Comparison of ENCODE assay signal across 8 mouse cellular contexts in genomic region chr6:47748306-47748705, GRCm38 (mm10).
DNase-seq lines count a peak whose midpoint lies in the region; ATAC-seq and TF ChIP-seq lines count a peak whose summit lies in the region.
"Not testable (repeated sequence)": the region's sequence is repeated elsewhere in the genome, so short reads cannot be mapped to it uniquely, and the experiment has no call there.

No protein-coding gene starts in this region.

- not testable (repeated sequence) for H3K36me3 ChIP-seq in forebrain, postnatal 0 days (ENCODE audit: insufficient read depth); heart, embryonic 16.5 days (ENCODE audit: control insufficient read depth, insufficient read depth); kidney, embryonic 16.5 days (ENCODE audit: insufficient read depth, low read length); midbrain, embryonic 10.5 days

- not testable (repeated sequence) for ATAC-seq in forebrain, postnatal 0 days; heart, embryonic 16.5 days (replicated peaks; ENCODE audit: extremely low read depth, insufficient read depth, low FRiP score); kidney, embryonic 16.5 days (ENCODE audit: low FRiP score, low TSS enrichment)

- not testable (repeated sequence) for H3K9ac ChIP-seq in forebrain, postnatal 0 days; heart, embryonic 16.5 days (ENCODE audit: low read length); kidney, embryonic 16.5 days (replicated peaks; ENCODE audit: low read length)

- TF ChIP-seq CTCF in forebrain, postnatal 0 days (IDR thresholded peaks at IDR 0.05; ENCODE audit: low read depth): not testable (repeated sequence)

- H3K27me3 ChIP-seq in forebrain, postnatal 0 days (ENCODE audit: insufficient read depth, low read length); heart, embryonic 16.5 days (ENCODE audit: control insufficient read depth, insufficient read depth, low read length); kidney, embryonic 16.5 days (ENCODE audit: insufficient read depth, low read length); midbrain, embryonic 10.5 days (ENCODE audit: low read depth, poor library complexity, severe bottlenecking): not testable (repeated sequence)

- not testable (repeated sequence) for H3K27ac ChIP-seq in forebrain, postnatal 0 days (ENCODE audit: low read depth, low read length); heart, embryonic 16.5 days (ENCODE audit: low read length); kidney, embryonic 16.5 days (ENCODE audit: low read length); midbrain, embryonic 10.5 days (replicated peaks)

- intact Hi-C loops in left cerebral cortex, postnatal 36 days (cut with DNase I): not testable (repeated sequence)

- DNase-seq in cerebellum, adult 11 months: peak; percentile 96
- DNase-seq in forebrain, postnatal 0 days; midbrain, embryonic 10.5 days (ENCODE audit: low spot score): not testable (repeated sequence)
- DNase-seq in left cerebral cortex, postnatal 36 days (ENCODE audit: low spot score in 2 of 2): peak; percentile 93 to 96
- peak; percentile 93 to 94 for DNase-seq in right cerebral cortex, postnatal 36 days (ENCODE audit: low spot score in 2 of 2)
- DNase-seq in urinary bladder, postnatal 25 days (ENCODE audit: low spot score): peak; percentile 80

- H3K4me3 ChIP-seq in forebrain, postnatal 0 days (ENCODE audit: low read depth, low read length): peak overlapping the region; percentile 25; the same call in 1 of the 2 replicates
- peak overlapping the region; percentile 18; the same call in 1 of the 2 replicates for H3K4me3 ChIP-seq in heart, embryonic 16.5 days (ENCODE audit: low read length)
- H3K4me3 ChIP-seq in kidney, embryonic 16.5 days (ENCODE audit: low read length): peak overlapping the region; percentile 32
- H3K4me3 ChIP-seq in midbrain, embryonic 10.5 days: peak overlapping the region; percentile 35; the same call in 1 of the 2 replicates

- H3K4me2 ChIP-seq in forebrain, postnatal 0 days (ENCODE audit: low read depth): peak overlapping the region; percentile 41
- peak overlapping the region; percentile 39 for H3K4me2 ChIP-seq in heart, embryonic 16.5 days (ENCODE audit: low read depth, low read length)
- H3K4me2 ChIP-seq in kidney, embryonic 16.5 days (replicated peaks; ENCODE audit: low read depth, low read length): peak overlapping the region; percentile 48

- not testable (repeated sequence) for H3K4me1 ChIP-seq in forebrain, postnatal 0 days (ENCODE audit: insufficient read depth); heart, embryonic 16.5 days (ENCODE audit: control insufficient read depth, insufficient read depth, low read length); kidney, embryonic 16.5 days (ENCODE audit: insufficient read depth, low read length); midbrain, embryonic 10.5 days

- WGBS in forebrain, postnatal 0 days: 11% methylated on average over 8 of the region's 25 CpGs
- 4% methylated on average over 8 of the region's 25 CpGs for WGBS in heart, embryonic 16.5 days
- 6% methylated on average over 8 of the region's 25 CpGs for WGBS in kidney, embryonic 16.5 days
- WGBS in midbrain, embryonic 10.5 days: 17% methylated on average over 15 of the region's 25 CpGs

- H3K9me3 ChIP-seq in forebrain, postnatal 0 days (ENCODE audit: low read length); heart, embryonic 16.5 days (replicated peaks; ENCODE audit: control insufficient read depth, low read length); kidney, embryonic 16.5 days (ENCODE audit: low read length); midbrain, embryonic 10.5 days (replicated peaks): not testable (repeated sequence)
